Mouse (Mus musculus): Measurements from ENCODE around the gene Tpm1. TPM values are rescaled to one million over a fixed set of nuclear protein-coding genes. Genes with fewer than 3 reads are reported as not detected.

The Tpm1 gene
- polyA plus RNA-seq, 1 experiment, result 12.8 TPM

DNA sequence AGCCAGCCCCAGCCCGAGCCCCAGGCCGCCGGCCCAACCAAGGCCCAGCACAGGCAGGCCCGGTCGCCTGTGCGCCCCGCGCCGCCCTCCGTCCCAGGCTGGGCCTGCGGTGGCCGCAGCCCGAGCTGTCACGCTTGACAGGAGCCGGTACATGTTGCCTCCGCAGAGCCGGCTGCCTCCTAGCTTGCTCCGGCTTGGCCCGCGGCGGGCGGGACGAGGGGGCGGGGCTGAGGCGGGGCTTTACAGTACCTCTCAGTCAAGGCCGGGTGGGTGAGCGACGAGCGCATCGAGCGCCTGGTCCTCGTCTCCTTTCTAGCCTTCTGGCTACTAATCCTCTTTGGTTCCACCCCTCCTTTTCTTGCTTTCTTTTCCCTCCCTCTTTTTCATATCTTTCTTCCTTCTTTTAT is 74.0 kb downstream of the Tpm1 start, which contains the start of gene Lactb:
Gene Lactb (minus strand): TSS at position 246 of the 407 bp plus-strand sequence.
- H3K36me3 ChIP-seq (ENCODE audit: control insufficient read depth), result peaks cover under 1% of the 10 kb centered on the region
- no peaks in the 10 kb centered on the region for H3K9me3 ChIP-seq (ENCODE audit: control insufficient read depth, low read length)
- H3K4me3 ChIP-seq (replicated peaks), result peak within 1 kb of the TSS; percentile 69
- TF ChIP-seq TAL1 (IDR thresholded peaks at IDR 0.05; ENCODE audit: low read length) (no peak), GATA1 (IDR thresholded peaks at IDR 0.05; ENCODE audit: low read length) (no peak)
- H3K27me3 ChIP-seq (ENCODE audit: control insufficient read depth), result peaks cover 9% of the 10 kb centered on the region
- H3K4me1 ChIP-seq (ENCODE audit: control insufficient read depth), result peaks cover 27% of the 10 kb centered on the region

DNA sequence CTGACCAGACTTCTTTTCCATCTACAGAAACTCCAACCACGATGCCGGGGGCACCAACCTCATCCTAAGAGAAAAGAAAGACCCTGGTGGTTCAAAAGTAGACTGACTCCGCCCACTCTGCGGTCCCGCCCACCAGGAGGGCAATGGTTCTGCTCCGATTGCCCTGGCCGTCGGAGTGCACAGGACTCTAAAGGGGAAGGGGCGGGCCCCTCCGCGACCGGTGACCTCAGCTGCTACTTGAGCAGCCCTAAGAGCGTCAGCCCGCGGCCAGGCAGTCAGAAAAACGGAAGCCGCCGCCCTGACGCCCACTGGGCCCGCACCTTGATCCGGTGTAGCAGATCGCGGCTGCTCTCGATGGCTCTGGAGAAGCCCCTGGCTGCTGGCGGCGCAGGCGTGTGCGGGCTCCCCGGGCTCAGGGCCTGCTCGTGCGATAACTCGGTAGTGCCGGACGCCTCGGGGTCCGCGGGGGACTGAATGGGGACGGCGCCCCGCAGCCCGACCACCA is 74.4 kb downstream of the Tpm1 start:
- H3K4me3 ChIP-seq (replicated peaks), result peak overlapping the region; percentile 69
- TF ChIP-seq TAL1 (IDR thresholded peaks at IDR 0.05; ENCODE audit: low read length) (no peak), GATA1 (IDR thresholded peaks at IDR 0.05; ENCODE audit: low read length) (no peak)
- peaks cover 25% of the 10 kb centered on the region for H3K4me1 ChIP-seq (ENCODE audit: control insufficient read depth)
- H3K9me3 ChIP-seq (ENCODE audit: control insufficient read depth, low read length), result no peaks in the 10 kb centered on the region
- H3K36me3 ChIP-seq (ENCODE audit: control insufficient read depth), result peaks cover 4% of the 10 kb centered on the region
- H3K27me3 ChIP-seq (ENCODE audit: control insufficient read depth), result peaks cover 9% of the 10 kb centered on the region

Other genes starting within 250 kb of the Tpm1 start
- gene Aph1c, start 214.7 kb downstream of the Tpm1 start, polyA plus RNA-seq (2012), result 0.01 TPM in 1 of 2 replicates, not detected in the other
- 0.37 and 0.53 TPM in 2 replicates for gene Rab8b, start 129.7 kb downstream of the Tpm1 start, polyA plus RNA-seq (2012)
- gene Rps27l, start 103.3 kb downstream of the Tpm1 start, polyA plus RNA-seq (2012), result 10.2 and 12.0 TPM in 2 replicates
- gene Lactb, start 73.9 kb downstream of the Tpm1 start, polyA plus RNA-seq (2012), result 0.16 and 0.20 TPM in 2 replicates